Mouse (Mus musculus) CH12.LX (cell line): ENCODE measurements around the gene Tbx10. TPM values are rescaled to one million over a fixed set of nuclear protein-coding genes. Genes with fewer than 3 reads are reported as not detected.

Source experiments
- DNase-seq: peaks from one replicate; pipeline ENCODE4 v3.0.0-alpha.2; 2013; ENCODE audit errors: extremely low read depth
- H3K27ac ChIP-seq: 2 replicates; pipeline ENCODE4 v1.5.1; 2012; ENCODE audit warnings: low read depth, mild to moderate bottlenecking, control low read depth, moderate library complexity; ENCODE audit not compliant: insufficient read depth
- H3K27me3 ChIP-seq: replicated peaks from 2 replicates; pipeline ENCODE3; 2012; ENCODE audit warnings: inconsistent platforms
- H3K36me3 ChIP-seq, 2 experiments: replicated peaks in 1 of 2; 2 replicates each; pipeline versions ENCODE3 to v1.6.1; 2012; ENCODE audit warnings: inconsistent platforms in 1 of 2, low read length in 1 of 2, mild to moderate bottlenecking in 1 of 2, mixed read lengths in 1 of 2, moderate library complexity in 1 of 2; ENCODE audit not compliant: control insufficient read depth in 1 of 2, insufficient read depth in 1 of 2
- H3K4me1 ChIP-seq, 2 experiments: 2 replicates each; pipeline ENCODE4 v1.6.1; 2012; ENCODE audit warnings: inconsistent platforms in 1 of 2, moderate library complexity in 1 of 2; ENCODE audit not compliant: insufficient read depth in 2 of 2, control insufficient read depth in 1 of 2
- H3K4me2 ChIP-seq: 2 replicates; pipeline ENCODE4 v1.6.1; 2012; ENCODE audit warnings: low read depth, mild to moderate bottlenecking, control low read depth; ENCODE audit not compliant: poor library complexity, insufficient read depth, severe bottlenecking
- H3K4me3 ChIP-seq, 3 experiments: fragments of 150-350 bp in 1 of 3; sonication (generic) in 1 of 3; replicated peaks in 1 of 3; 2 replicates each; pipeline versions ENCODE3 to v1.5.1; 2011 to 2012; ENCODE audit warnings: low read depth in 2 of 3, low read length in 2 of 3, mild to moderate bottlenecking in 2 of 3, moderate library complexity in 2 of 3, control low read depth in 1 of 3, improper control_type of control experiment in 1 of 3, inconsistent platforms in 1 of 3, mixed read lengths in 1 of 3; ENCODE audit not compliant: poor library complexity in 1 of 3
- H3K79me2 ChIP-seq: replicated peaks from 2 replicates; pipeline ENCODE4 v1.6.1; 2012; ENCODE audit warnings: mild to moderate bottlenecking, moderate library complexity; ENCODE audit not compliant: control insufficient read depth, poor library complexity, insufficient read depth, severe bottlenecking; ENCODE audit errors: extremely low read depth
- H3K9ac ChIP-seq: 2 replicates; pipeline ENCODE4 v1.6.1; 2012; ENCODE audit warnings: low read depth, mild to moderate bottlenecking, control low read depth, moderate library complexity; ENCODE audit not compliant: insufficient read depth
- H3K9me3 ChIP-seq: replicated peaks from 2 replicates; pipeline ENCODE3; 2012; ENCODE audit warnings: low read length, inconsistent platforms, mixed read lengths
- BHLHE40 ChIP-seq: IDR thresholded peaks from 2 replicates; pipeline ENCODE4 v1.6.1; 2011; ENCODE audit warnings: mild to moderate bottlenecking, low read depth, low read length, improper control_type of control experiment
- CHD1 ChIP-seq: IDR thresholded peaks from 2 replicates; pipeline ENCODE4 v1.6.1; 2012; ENCODE audit warnings: low read depth, low read length, improper control_type of control experiment, inconsistent platforms
- CTCF ChIP-seq, 2 experiments: IDR thresholded peaks in 1 of 2; conservative IDR thresholded peaks in 1 of 2; 2 replicates each; pipeline ENCODE4 v1.5.1; 2011 to 2012; ENCODE audit warnings: low read depth in 2 of 2, low read length in 2 of 2, improper control_type of control experiment in 1 of 2, inconsistent platforms in 1 of 2, mild to moderate bottlenecking in 1 of 2, moderate library complexity in 1 of 2
- E2F4 ChIP-seq: IDR thresholded peaks from 2 replicates; pipeline ENCODE4 v1.6.1; 2011; ENCODE audit warnings: low read depth, low read length, improper control_type of control experiment; ENCODE audit not compliant: insufficient replicate concordance
- ELF1 ChIP-seq: IDR thresholded peaks from 2 replicates; pipeline ENCODE4 v1.6.1; 2014; ENCODE audit warnings: low read depth, mild to moderate bottlenecking, inconsistent platforms, low read length, improper control_type of control experiment
- EP300 ChIP-seq: IDR thresholded peaks from 2 replicates; pipeline ENCODE4 v1.6.1; 2011; ENCODE audit warnings: low read length, improper control_type of control experiment
- ETS1 ChIP-seq: conservative IDR thresholded peaks from 2 replicates; pipeline ENCODE4 v1.6.1; 2012; ENCODE audit warnings: low read depth, mild to moderate bottlenecking, inconsistent platforms, low read length, improper control_type of control experiment, moderate library complexity
- GABPA ChIP-seq: IDR thresholded peaks from 2 replicates; pipeline ENCODE4 v1.6.1; 2012; ENCODE audit warnings: low read depth, low read length, improper control_type of control experiment, inconsistent platforms; ENCODE audit not compliant: insufficient replicate concordance
- HCFC1 ChIP-seq: IDR thresholded peaks from 2 replicates; pipeline ENCODE4 v1.6.1; 2012; ENCODE audit warnings: low read depth, mild to moderate bottlenecking, inconsistent platforms, low read length, improper control_type of control experiment
- JUN ChIP-seq: IDR thresholded peaks from 2 replicates; pipeline ENCODE4 v1.6.1; 2011; ENCODE audit warnings: low read depth, mild to moderate bottlenecking, low read length, improper control_type of control experiment, moderate library complexity; ENCODE audit not compliant: insufficient read depth
- JUND ChIP-seq: conservative IDR thresholded peaks from 2 replicates; pipeline ENCODE4 v1.6.1; 2011; ENCODE audit warnings: low read depth, low read length, improper control_type of control experiment
- KAT2A ChIP-seq: IDR thresholded peaks from 2 replicates; pipeline ENCODE4 v1.6.1; 2012; ENCODE audit warnings: low read length, improper control_type of control experiment, inconsistent platforms; ENCODE audit not compliant: insufficient replicate concordance
- MAX ChIP-seq: IDR thresholded peaks from 2 replicates; pipeline ENCODE4 v1.6.1; 2011; ENCODE audit warnings: low read length, improper control_type of control experiment
- MEF2A ChIP-seq: IDR thresholded peaks from 2 replicates; pipeline ENCODE4 v1.6.1; 2014; ENCODE audit warnings: low read depth, mild to moderate bottlenecking, inconsistent platforms, low read length, improper control_type of control experiment, borderline replicate concordance
- NELFE ChIP-seq: IDR thresholded peaks from 2 replicates; pipeline ENCODE4 v1.6.1; 2011; ENCODE audit warnings: low read depth, low read length, improper control_type of control experiment
- PAX5 ChIP-seq: IDR thresholded peaks from 2 replicates; pipeline ENCODE4 v1.6.1; 2012; ENCODE audit warnings: low read length, inconsistent platforms, mixed read lengths
- POLR2A ChIP-seq: IDR thresholded peaks from 2 replicates; pipeline ENCODE4 v1.6.1; 2011; ENCODE audit warnings: low read depth, mild to moderate bottlenecking, improper control_type of control experiment, low read length
- POLR2AphosphoS2 ChIP-seq: IDR thresholded peaks from 2 replicates; pipeline ENCODE4 v1.6.1; 2011; ENCODE audit warnings: low read depth, low read length, improper control_type of control experiment
- RAD21 ChIP-seq: IDR thresholded peaks from 2 replicates; pipeline ENCODE4 v1.6.1; 2011; ENCODE audit warnings: low read depth, mild to moderate bottlenecking, low read length, improper control_type of control experiment, moderate library complexity
- RCOR1 ChIP-seq: conservative IDR thresholded peaks from 2 replicates; pipeline ENCODE4 v1.6.1; 2012; ENCODE audit warnings: low read depth, mild to moderate bottlenecking, inconsistent platforms, low read length, improper control_type of control experiment
- SIN3A ChIP-seq: IDR thresholded peaks from 2 replicates; pipeline ENCODE4 v1.6.1; 2012; ENCODE audit warnings: low read length, improper control_type of control experiment, inconsistent platforms
- SMC3 ChIP-seq: IDR thresholded peaks from 2 replicates; pipeline ENCODE4 v1.6.1; 2011; ENCODE audit warnings: low read depth, low read length, improper control_type of control experiment
- TBP ChIP-seq: conservative IDR thresholded peaks from 2 replicates; pipeline ENCODE4 v1.6.1; 2011; ENCODE audit warnings: low read depth, low read length, improper control_type of control experiment
- TCF12 ChIP-seq: IDR thresholded peaks from 2 replicates; pipeline ENCODE4 v1.6.1; 2014; ENCODE audit warnings: low read depth, mild to moderate bottlenecking, inconsistent platforms, low read length, improper control_type of control experiment
- UBTF ChIP-seq: IDR thresholded peaks from 2 replicates; pipeline ENCODE4 v1.6.1; 2012; ENCODE audit warnings: low read depth, mild to moderate bottlenecking, inconsistent platforms, low read length, improper control_type of control experiment, moderate library complexity
- USF1 ChIP-seq: IDR thresholded peaks from 2 replicates; pipeline ENCODE4 v1.6.1; 2014; ENCODE audit warnings: low read depth, mild to moderate bottlenecking, inconsistent platforms, low read length, improper control_type of control experiment
- ZC3H11A ChIP-seq: IDR thresholded peaks from 2 replicates; pipeline ENCODE4 v1.6.1; 2012; ENCODE audit warnings: low read depth, mild to moderate bottlenecking, inconsistent platforms, low read length, improper control_type of control experiment
- ZKSCAN1 ChIP-seq: IDR thresholded peaks from 2 replicates; pipeline ENCODE4 v1.6.1; 2012; ENCODE audit warnings: low read depth, inconsistent platforms, low read length, improper control_type of control experiment, borderline replicate concordance
- ZNF384 ChIP-seq: IDR thresholded peaks from 2 replicates; pipeline ENCODE4 v1.6.1; 2012; ENCODE audit warnings: low read depth, low read length, improper control_type of control experiment, inconsistent platforms
- dilution Hi-C: fragments of 300-500 bp; cut with MboI; formaldehyde crosslinking; loops from 2 replicates; pipeline ENCODE4 v1.14.3; 2020; ENCODE audit warnings: low sequenced_read_pairs; ENCODE audit not compliant: extremely low pct_unique_long_range_greater_than_20kb, extremely low pct_ligation_motif_present
- in situ Hi-C: fragments of 300-500 bp; cut with MboI; formaldehyde crosslinking; loops from 3 replicates; pipeline ENCODE4 v1.14.3; 2019; ENCODE audit warnings: low sequenced_read_pairs, low pct_ligation_motif_present, low pct_unique_long_range_greater_than_20kb, mixed read lengths
- polyA plus RNA-seq: library from polyadenylated mRNA; unstranded; fragments of >175 nt; gene quantifications from 2 replicates; pipeline ENCODE4 v1.2.1, GENCODE M21; 2012; ENCODE audit warnings: low read depth; ENCODE audit not compliant: insufficient read length
- total RNA-seq, 2 experiments: library from RNA; depleted of rRNA; stranded (reverse); fragments of 300-350 nt in 1 of 2; fragments of >200 nt in 1 of 2; gene quantifications; 2 replicates each; pipeline ENCODE4 v1.2.3; 2012 to 2014

Tbx10 gene
- total and polyA plus RNA-seq, 3 experiments = not detected

- Histone ChIP-seq H3K27ac (no peak overlapping the region), H3K36me3 (peaks cover 7 to 23% of the 10 kb centered on the region in 2 experiments), H3K4me2 (peak overlapping the region; percentile 85; the same call in 1 of the 2 replicates), H3K9me3 (no peaks in the 10 kb centered on the region), H3K27me3 (peaks cover 26% of the 10 kb centered on the region), H3K79me2 (no peaks in the 10 kb centered on the region), H3K9ac (peak overlapping the region; percentile 70), H3K4me3 (peak overlapping the region; percentile 49 to 75 (median 59)), H3K4me1 (peaks cover 11 to 23% of the 10 kb centered on the region in 2 experiments)
- no peak for DNase-seq
- TF ChIP-seq TCF12 (no peak), EP300 (no peak), NELFE (no peak), UBTF (no peak), ZNF384 (no peak), JUND (no peak)
- in situ Hi-C loops = no loop called here
- dilution Hi-C loops = no loop called here
Observed at GRCm38 (mm10) chr19:3999121-3999730, 6.7 kb downstream of the Tbx10 start.

GRCm38 (mm10) chr19:4000119-4000900 is 7.8 kb downstream of the Tbx10 start, which contains the start of the genes Nudt8 and Gm49405:
Gene Nudt8, plus strand, starts transcription at chr19:4000580.
Gene Gm49405, plus strand, starts transcription at chr19:4000626.
- in situ Hi-C loops = no loop called here
- peak within 1 kb of the TSS; percentile 75 to 84 (median 83) for H3K4me3 ChIP-seq
- H3K9ac ChIP-seq = peak within 1 kb of the TSS; percentile 70
- H3K4me2 ChIP-seq = peak within 1 kb of the TSS; percentile 85
- peak; percentile 99 for DNase-seq
- H3K27me3 ChIP-seq = peaks cover 16% of the 10 kb centered on the region
- H3K4me1 ChIP-seq = peaks cover 11 to 23% of the 10 kb centered on the region in 2 experiments
- H3K79me2 ChIP-seq = no peaks in the 10 kb centered on the region
- dilution Hi-C loops = no loop called here
- H3K36me3 ChIP-seq = peaks cover 9 to 34% of the 10 kb centered on the region in 2 experiments
- H3K9me3 ChIP-seq = no peaks in the 10 kb centered on the region
- H3K27ac ChIP-seq = peak within 1 kb of the TSS; percentile 89
- TF ChIP-seq MAX (peak; percentile 51; the same call in 1 of the 2 replicates), CTCF (conservative IDR thresholded peaks at IDR 0.05 in 1 of 2, IDR thresholded peaks at IDR 0.05 in 1 of 2; ENCODE audit: low read depth in 2 of 2, low read length in 2 of 2) (peak; percentile 44 to 83; a peak in 3 of 4 replicates), JUN (no peak), CHD1 (0 out of 2 replicates have a peak, but pooled peaks have one; percentile 47), GABPA (no peak), SIN3A (peak; percentile 83), RCOR1 (0 out of 2 replicates have a peak, but pooled peaks have one; percentile 38), ELF1 (peak; percentile 66), TCF12 (peak; percentile 44; the same call in 1 of the 2 replicates), UBTF (peak; percentile 66; the same call in 1 of the 2 replicates), SMC3 (peak; percentile 43), ZC3H11A (no peak), USF1 (no peak), KAT2A (0 out of 2 replicates have a peak, but pooled peaks have one; percentile 38), HCFC1 (peak; percentile 68), TBP (peak; percentile 69), JUND (peak; percentile 12; the same call in 1 of the 2 replicates), RAD21 (peak; percentile 56), ETS1 (no peak; the same call in 1 of the 2 replicates), ZNF384 (no peak), E2F4 (no peak), BHLHE40 (peak; percentile 25; the same call in 1 of the 2 replicates), ZKSCAN1 (no peak), POLR2A (peak; percentile 89), PAX5 (no peak), POLR2AphosphoS2 (peak; percentile 90), MEF2A (peak; percentile 44; the same call in 1 of the 2 replicates)
